Mouse (Mus musculus) C2C12 (cell line): ENCODE results near the gene Hddc3. TPM values are rescaled to one million over a fixed set of nuclear protein-coding genes. Genes with fewer than 3 reads are reported as not detected.

Experiments
- H3K27me3 ChIP-seq: one replicate; pipeline ENCODE4 v1.6.1; 2011; ENCODE audit not compliant: control insufficient read depth, insufficient read depth, insufficient read length
- H3K36me3 ChIP-seq: one replicate; pipeline ENCODE4 v1.6.1; 2011; ENCODE audit not compliant: control insufficient read depth, insufficient read depth
- H3K4me3 ChIP-seq: one replicate; pipeline ENCODE4 v1.5.1; 2011; ENCODE audit warnings: mild to moderate bottlenecking, control low read depth; ENCODE audit not compliant: poor library complexity, insufficient read depth, severe bottlenecking
- H3K79me2 ChIP-seq: one replicate; pipeline ENCODE4 v1.6.1; 2011; ENCODE audit not compliant: control insufficient read depth, insufficient read depth
- H3K79me3 ChIP-seq: one replicate; pipeline ENCODE4 v1.6.1; 2011; ENCODE audit warnings: low read depth, control low read depth
- H3ac ChIP-seq: one replicate; pipeline ENCODE3; 2011; ENCODE audit warnings: low read depth; ENCODE audit not compliant: control insufficient read depth, insufficient read length
- CEBPB ChIP-seq: IDR thresholded peaks from one replicate; pipeline ENCODE4 v1.6.1; 2011; ENCODE audit warnings: low read depth, mild to moderate bottlenecking, control low read depth, moderate library complexity
- CTCF ChIP-seq: IDR thresholded peaks from one replicate; pipeline ENCODE4 v1.5.1; 2011; ENCODE audit not compliant: control insufficient read depth, insufficient read depth, insufficient read length
- FOSL1 ChIP-seq: IDR thresholded peaks from one replicate; pipeline ENCODE4 v1.8.0; 2011; ENCODE audit warnings: mild to moderate bottlenecking, low read length; ENCODE audit not compliant: poor library complexity, insufficient read depth, severe bottlenecking
- MAX ChIP-seq: IDR thresholded peaks from one replicate; pipeline ENCODE4 v1.6.1; 2011; ENCODE audit warnings: mild to moderate bottlenecking, control low read depth
- MYOD1 ChIP-seq: IDR thresholded peaks from one replicate; pipeline ENCODE4 v1.6.1; 2011; ENCODE audit warnings: low read depth; ENCODE audit not compliant: control insufficient read depth, insufficient read length
- MYOG ChIP-seq: IDR thresholded peaks from one replicate; pipeline ENCODE4 v1.6.1; 2011; ENCODE audit not compliant: control insufficient read depth, insufficient read length; ENCODE audit errors: extremely low read depth
- USF1 ChIP-seq: IDR thresholded peaks from one replicate; pipeline ENCODE4 v1.6.1; 2011; ENCODE audit warnings: low read depth, mild to moderate bottlenecking, control low read depth, moderate library complexity
- polyA plus RNA-seq: library from polyadenylated mRNA; unstranded; fragments of >200 nt; fragmentation: generic; extraction: Trizol; gene quantifications from one replicate; pipeline ENCODE4 v1.2.1, GENCODE M21; 2012; ENCODE audit warnings: missing spikeins

The Hddc3 gene
- polyA plus RNA-seq, 1 experiment: 55.9 TPM

GRCm38 (mm10) chr7:80347670-80348586 is 5.0 kb downstream of the Hddc3 start:
- Histone ChIP-seq H3K4me3 (no peak overlapping the region), H3K27me3 (no peaks in the 10 kb centered on the region), H3K79me2 (no peaks in the 10 kb centered on the region), H3ac (no peak overlapping the region), H3K36me3 (no peaks in the 10 kb centered on the region), H3K79me3 (no peaks in the 10 kb centered on the region)
- TF ChIP-seq MYOG (no peak), CTCF (no peak), FOSL1 (no peak), MYOD1 (no peak), CEBPB (no peak), MAX (no peak), USF1 (no peak)

- H3K4me3 ChIP-seq: no peak overlapping the region
Measured at GRCm38 (mm10) chr7:80350808-80351207, 7.9 kb downstream of the Hddc3 start.

GRCm38 (mm10) chr7:80352920-80353319 is 10.0 kb downstream of the Hddc3 start:
- Histone ChIP-seq H3K4me3 (no peak overlapping the region), H3K79me2 (no peaks in the 10 kb centered on the region), H3K36me3 (peaks cover 5% of the 10 kb centered on the region), H3ac (no peak overlapping the region), H3K79me3 (no peaks in the 10 kb centered on the region), H3K27me3 (no peaks in the 10 kb centered on the region)
- no peak for TF ChIP-seq MYOD1
- TF ChIP-seq MAX: no peak
- no peak for TF ChIP-seq CEBPB
- no peak for TF ChIP-seq MYOG
- no peak for TF ChIP-seq USF1
- no peak for TF ChIP-seq CTCF
- no peak for TF ChIP-seq FOSL1

More at GRCm38 (mm10) chr7:80350808-80351207, 7.9 kb downstream of the Hddc3 start:
- TF ChIP-seq FOSL1 (no peak), MYOD1 (no peak), MYOG (no peak), MAX (no peak), USF1 (no peak), CTCF (no peak), CEBPB (no peak)
- no peaks in the 10 kb centered on the region for H3K27me3 ChIP-seq
- no peaks in the 10 kb centered on the region for H3K79me3 ChIP-seq
- H3K79me2 ChIP-seq: no peaks in the 10 kb centered on the region
- H3ac ChIP-seq: no peak overlapping the region
- peaks cover 2% of the 10 kb centered on the region for H3K36me3 ChIP-seq

GRCm38 (mm10) chr7:80356351-80356750 is 13.4 kb downstream of the Hddc3 start:
- H3ac ChIP-seq: no peak overlapping the region
- H3K4me3 ChIP-seq: no peak overlapping the region
- H3K79me2 ChIP-seq: no peaks in the 10 kb centered on the region
- TF ChIP-seq USF1 (no peak), MYOG (no peak), MYOD1 (no peak), CEBPB (no peak), FOSL1 (no peak)
- H3K36me3 ChIP-seq: peaks cover 9% of the 10 kb centered on the region
- no peaks in the 10 kb centered on the region for H3K27me3 ChIP-seq
- H3K79me3 ChIP-seq: no peaks in the 10 kb centered on the region

- no peaks in the 10 kb centered on the region for H3K79me2 ChIP-seq
- H3K79me3 ChIP-seq: no peaks in the 10 kb centered on the region
- peaks cover 10% of the 10 kb centered on the region for H3K36me3 ChIP-seq
- H3ac ChIP-seq: no peak overlapping the region
- H3K27me3 ChIP-seq: no peaks in the 10 kb centered on the region
- no peak overlapping the region for H3K4me3 ChIP-seq
- TF ChIP-seq MAX (no peak), MYOD1 (no peak), CEBPB (no peak), USF1 (no peak), CTCF (no peak), MYOG (no peak), FOSL1 (no peak)
Measured at GRCm38 (mm10) chr7:80357156-80357555, 14.3 kb downstream of the Hddc3 start.

- Histone ChIP-seq H3K4me3 (no peak overlapping the region), H3K27me3 (no peaks in the 10 kb centered on the region), H3ac (no peak overlapping the region), H3K79me3 (no peaks in the 10 kb centered on the region), H3K36me3 (peaks cover 10% of the 10 kb centered on the region), H3K79me2 (no peaks in the 10 kb centered on the region)
- TF ChIP-seq MYOG (no peak), MAX (no peak), CTCF (no peak), MYOD1 (no peak), USF1 (no peak), FOSL1 (no peak), CEBPB (no peak)
Measured at GRCm38 (mm10) chr7:80358039-80358438, 15.1 kb downstream of the Hddc3 start.
